In genomic region chr5:23736366-23736765, GRCm38 (mm10) we compare ENCODE assay signal across 19 mouse cellular contexts. TPM values are rescaled to one million over a fixed set of nuclear protein-coding genes. Genes with fewer than 3 reads are reported as not detected.
DNase-seq lines count a peak whose midpoint lies in the region; ATAC-seq lines count a peak whose summit lies in the region.
"Had no signal": no experiment of that assay in that cellular context is flagged by ENCODE, and none has a peak within 500 bp of the region (broad histone marks: within the 10 kb centered on the region; RNA-seq: fewer than 3 reads in every experiment).

No protein-coding gene starts in this region.

- H3K4me3 ChIP-seq in embryonic facial prominence, embryonic 14.5 days (ENCODE audit: low read depth, low read length): no peak overlapping the region
- no peak overlapping the region for H3K4me3 ChIP-seq in embryonic facial prominence, embryonic 10.5 days
- H3K4me3 ChIP-seq in kidney, embryonic 14.5 days (ENCODE audit: low read length): no peak overlapping the region
- H3K4me3 ChIP-seq: embryonic facial prominence, embryonic 12.5 days; heart, embryonic 13.5 days; liver, embryonic 12.5 days; lung, embryonic 15.5 days; midbrain, embryonic 13.5 days; myocyte; neural tube, embryonic 15.5 days had no signal

- H3K4me2 ChIP-seq in embryonic facial prominence, embryonic 14.5 days (ENCODE audit: low read depth, low read length): no peak overlapping the region
- H3K4me2 ChIP-seq in kidney, embryonic 14.5 days (replicated peaks; ENCODE audit: low read depth, low read length): no peak overlapping the region
- H3K4me2 ChIP-seq: embryonic facial prominence, embryonic 12.5 days; heart, embryonic 13.5 days; liver, embryonic 12.5 days; lung, embryonic 15.5 days; midbrain, embryonic 13.5 days; neural tube, embryonic 15.5 days had no signal

- peaks cover 13% of the 10 kb centered on the region; the same call in 1 of the 2 replicates for H3K36me3 ChIP-seq in embryonic facial prominence, embryonic 14.5 days (ENCODE audit: control insufficient read depth, insufficient read depth, low read length)
- H3K36me3 ChIP-seq in embryonic facial prominence, embryonic 10.5 days (replicated peaks): peaks cover 29% of the 10 kb centered on the region
- peaks cover 5% of the 10 kb centered on the region; the same call in 1 of the 2 replicates for H3K36me3 ChIP-seq in kidney, embryonic 14.5 days (ENCODE audit: control insufficient read depth, insufficient read depth, low read length)

- peak; percentile 6 for DNase-seq in embryonic facial prominence, embryonic 14.5 days (ENCODE audit: low spot score)
- DNase-seq in embryonic facial prominence, embryonic 10.5 days (ENCODE audit: low spot score): no peak
- DNase-seq in kidney, postnatal 10 days: peak; percentile 33
- peak; percentile 47 for DNase-seq in 3134 (ENCODE audit: extremely low read depth, insufficient read length, low spot score)
- DNase-seq in adipocyte (ENCODE audit: low spot score): peak; percentile 37
- DNase-seq in layer of hippocampus, adult 18-20 months (ENCODE audit: low spot score in 2 of 2): no peak
- DNase-seq: cerebellum, adult 11 months; forebrain, postnatal 0 days; retina, postnatal 1 day; thymus, postnatal 36 days had no signal

- WGBS in embryonic facial prominence, embryonic 14.5 days: 59% methylated on average over 4 of the region's 4 CpGs
- WGBS in embryonic facial prominence, embryonic 10.5 days: 88% methylated on average over 4 of the region's 4 CpGs
- WGBS in kidney, embryonic 14.5 days: 79% methylated on average over 4 of the region's 4 CpGs

- H3K27me3 ChIP-seq in embryonic facial prominence, embryonic 14.5 days (replicated peaks; ENCODE audit: control insufficient read depth, insufficient read depth, low read length): no peaks in the 10 kb centered on the region
- no peaks in the 10 kb centered on the region for H3K27me3 ChIP-seq in embryonic facial prominence, embryonic 10.5 days (replicated peaks; ENCODE audit: low read depth, poor library complexity, severe bottlenecking)
- no peaks in the 10 kb centered on the region for H3K27me3 ChIP-seq in kidney, embryonic 14.5 days (ENCODE audit: control insufficient read depth, insufficient read depth, low read length)
- H3K27me3 ChIP-seq: embryonic facial prominence, embryonic 12.5 days; heart, embryonic 13.5 days; liver, embryonic 12.5 days; lung, embryonic 15.5 days; midbrain, embryonic 13.5 days; neural tube, embryonic 15.5 days had no signal

- no peak overlapping the region for H3K9ac ChIP-seq in embryonic facial prominence, embryonic 14.5 days (ENCODE audit: low read depth, low read length)
- H3K9ac ChIP-seq in kidney, embryonic 14.5 days (ENCODE audit: low read depth, low read length): no peak overlapping the region
- H3K9ac ChIP-seq: embryonic facial prominence, embryonic 12.5 days; forebrain, postnatal 0 days; heart, embryonic 13.5 days; liver, embryonic 12.5 days; lung, embryonic 15.5 days; midbrain, embryonic 13.5 days; neural tube, embryonic 15.5 days had no signal

- no peaks in the 10 kb centered on the region for H3K9me3 ChIP-seq in embryonic facial prominence, embryonic 14.5 days (ENCODE audit: control insufficient read depth, low read length)
- H3K9me3 ChIP-seq in embryonic facial prominence, embryonic 10.5 days: no peaks in the 10 kb centered on the region
- H3K9me3 ChIP-seq in kidney, embryonic 14.5 days (ENCODE audit: control insufficient read depth, low read length): no peaks in the 10 kb centered on the region
- H3K9me3 ChIP-seq: embryonic facial prominence, embryonic 12.5 days; heart, embryonic 13.5 days; liver, embryonic 12.5 days; lung, embryonic 15.5 days; midbrain, embryonic 13.5 days; neural tube, embryonic 15.5 days had no signal

- H3K4me1 ChIP-seq in embryonic facial prominence, embryonic 14.5 days (ENCODE audit: control insufficient read depth, insufficient read depth, low read length): no peaks in the 10 kb centered on the region
- no peaks in the 10 kb centered on the region for H3K4me1 ChIP-seq in embryonic facial prominence, embryonic 10.5 days
- H3K4me1 ChIP-seq in kidney, embryonic 14.5 days (ENCODE audit: control insufficient read depth, insufficient read depth, low read length): no peaks in the 10 kb centered on the region
- H3K4me1 ChIP-seq: embryonic facial prominence, embryonic 12.5 days; liver, embryonic 12.5 days; lung, embryonic 15.5 days; neural tube, embryonic 15.5 days had no signal

- no peak for ATAC-seq in embryonic facial prominence, embryonic 14.5 days (ENCODE audit: low read depth)
- no peak for ATAC-seq in kidney, embryonic 14.5 days (ENCODE audit: low FRiP score, low TSS enrichment)
- ATAC-seq: forebrain, postnatal 0 days; inflammation-experienced regulatory T-cells, adult 6 months; liver, embryonic 12.5 days; midbrain, embryonic 13.5 days had no signal

- H3K27ac ChIP-seq in embryonic facial prominence, embryonic 14.5 days (replicated peaks; ENCODE audit: low read depth, low read length): no peak overlapping the region
- no peak overlapping the region for H3K27ac ChIP-seq in embryonic facial prominence, embryonic 10.5 days (replicated peaks)
- no peak overlapping the region for H3K27ac ChIP-seq in kidney, embryonic 14.5 days (ENCODE audit: low read depth, low read length)
- H3K27ac ChIP-seq: embryonic facial prominence, embryonic 12.5 days; heart, embryonic 13.5 days; liver, embryonic 12.5 days; lung, embryonic 15.5 days; midbrain, embryonic 13.5 days; neural tube, embryonic 15.5 days had no signal

RNA-seq across cellular contexts. Expression of gene Pus7, which starts 47.1 kb away (rescaled TPM):
- polyA plus RNA-seq in embryonic facial prominence, embryonic 14.5 days (2014; fragmentation: Nextera tagmentation; extraction: Ambion mirVana): 24.5 and 26.9 TPM in 2 replicates
- 42.9 and 45.9 TPM in 2 replicates for polyA plus RNA-seq in embryonic facial prominence, embryonic 10.5 days (2016; fragmentation: Nextera tagmentation; extraction: Ambion mirVana)
- 21.7 and 41.4 TPM in 2 replicates for polyA plus RNA-seq in kidney, embryonic 14.5 days (2014; fragmentation: Nextera tagmentation; extraction: Ambion mirVana)
- 10 to 100 TPM; 16.3 to 17.3 TPM for total RNA-seq in layer of hippocampus, adult 18-20 months (2021)

RNA-seq across cellular contexts. Expression of gene Rint1, which starts 51.1 kb away (rescaled TPM):
- polyA plus RNA-seq in embryonic facial prominence, embryonic 14.5 days (2014; fragmentation: Nextera tagmentation; extraction: Ambion mirVana): 27.1 and 30.8 TPM in 2 replicates
- polyA plus RNA-seq in embryonic facial prominence, embryonic 10.5 days (2016; fragmentation: Nextera tagmentation; extraction: Ambion mirVana): 36.4 and 36.5 TPM in 2 replicates
- 32.4 and 39.1 TPM in 2 replicates for polyA plus RNA-seq in kidney, embryonic 14.5 days (2014; fragmentation: Nextera tagmentation; extraction: Ambion mirVana)
- 10 to 100 TPM; 20.6 to 21.2 TPM for total RNA-seq in layer of hippocampus, adult 18-20 months (2021)

RNA-seq across cellular contexts. Expression of gene Srpk2, which starts 51.9 kb away (rescaled TPM):
- 51.2 and 57.3 TPM in 2 replicates for polyA plus RNA-seq in embryonic facial prominence, embryonic 14.5 days (2014; fragmentation: Nextera tagmentation; extraction: Ambion mirVana)
- polyA plus RNA-seq in embryonic facial prominence, embryonic 10.5 days (2016; fragmentation: Nextera tagmentation; extraction: Ambion mirVana): 48.5 and 57.1 TPM in 2 replicates
- polyA plus RNA-seq in kidney, embryonic 14.5 days (2014; fragmentation: Nextera tagmentation; extraction: Ambion mirVana): 41.8 and 50.8 TPM in 2 replicates
- total RNA-seq in layer of hippocampus, adult 18-20 months (2021): 100 to 1,000 TPM; 142 to 148 TPM

Comparison
In these comparisons a context has a peak if more than half of its experiments do, and no peak if none do; other contexts are left out.
1. DNase-seq: peak in embryonic facial prominence, embryonic 14.5 days (single experiment), kidney, postnatal 10 days (single experiment), 3134 (single experiment) and adipocyte (single experiment); none in embryonic facial prominence, embryonic 10.5 days (single experiment) and layer of hippocampus, adult 18-20 months (0 of 2).